Mouse (Mus musculus): ENCODE measurements at regions not wholly inside any gene's neighbourhood (a gene's known extent, or its start where the extent isn't known, plus 50 kb on each side); places are given as distances from the start of the nearest gene placed in this dataset.

DNA sequence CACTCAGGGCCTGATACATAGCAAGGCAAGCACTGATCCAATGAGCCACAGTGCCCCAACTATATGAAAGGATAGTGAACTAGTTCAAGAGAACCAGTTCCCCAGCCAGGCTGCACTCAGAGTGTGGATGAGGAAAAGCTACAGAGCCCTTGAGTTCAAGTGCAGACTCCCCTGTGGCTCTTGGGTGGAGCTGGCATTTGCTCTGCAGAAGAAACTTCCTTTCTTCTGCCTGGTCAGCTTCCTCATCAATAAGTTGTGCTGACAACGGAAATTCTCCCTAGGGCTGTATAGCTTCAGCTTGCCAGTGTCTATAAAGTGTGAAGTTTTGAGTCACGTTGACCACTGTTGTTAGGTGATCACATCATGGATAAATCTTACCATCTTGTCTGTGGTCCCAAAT, 101.6 kb upstream of the Clint1 start:
- H3K27ac ChIP-seq (replicated peaks; ENCODE audit: low read depth, low read length) = no peak overlapping the region

GRCm38 (mm10) chr11:45752237-45752636, 99.6 kb upstream of the Clint1 start:
- ATAC-seq (ENCODE audit: low FRiP score, low TSS enrichment) = no peak
- H3K36me3 ChIP-seq (ENCODE audit: control insufficient read depth, insufficient read depth, low read length) = no peaks in the 10 kb centered on the region
- H3K4me2 ChIP-seq (ENCODE audit: low read length) = no peak overlapping the region
- no peaks in the 10 kb centered on the region for H3K27me3 ChIP-seq (ENCODE audit: control insufficient read depth, insufficient read depth, low read length)
- no peak overlapping the region for H3K27ac ChIP-seq (replicated peaks; ENCODE audit: low read depth, low read length)
- H3K4me3 ChIP-seq (replicated peaks; ENCODE audit: low read depth, low read length) = no peak overlapping the region
- no peak overlapping the region for H3K9ac ChIP-seq (replicated peaks; ENCODE audit: low read length)
- WGBS = 60% methylated on average over 1 of the region's 1 CpGs
- H3K4me1 ChIP-seq (ENCODE audit: control insufficient read depth, insufficient read depth, low read length) = no peaks in the 10 kb centered on the region
- peak; percentile 77 for DNase-seq
- no peaks in the 10 kb centered on the region for H3K9me3 ChIP-seq (ENCODE audit: control insufficient read depth, low read length)

More for the DNA sequence above, 101.6 kb upstream of the Clint1 start:
- no peak for ATAC-seq (ENCODE audit: low FRiP score, low TSS enrichment)
- DNase-seq = no peak
- 80% methylated on average over 2 of the region's 2 CpGs for WGBS
- Histone ChIP-seq H3K4me2 (ENCODE audit: low read length) (no peak overlapping the region), H3K36me3 (ENCODE audit: control insufficient read depth, insufficient read depth, low read length) (no peaks in the 10 kb centered on the region), H3K4me3 (replicated peaks; ENCODE audit: low read depth, low read length) (no peak overlapping the region), H3K9me3 (ENCODE audit: control insufficient read depth, low read length) (no peaks in the 10 kb centered on the region), H3K27me3 (ENCODE audit: control insufficient read depth, insufficient read depth, low read length) (no peaks in the 10 kb centered on the region), H3K9ac (replicated peaks; ENCODE audit: low read length) (no peak overlapping the region), H3K4me1 (ENCODE audit: control insufficient read depth, insufficient read depth, low read length) (no peaks in the 10 kb centered on the region)

DNA sequence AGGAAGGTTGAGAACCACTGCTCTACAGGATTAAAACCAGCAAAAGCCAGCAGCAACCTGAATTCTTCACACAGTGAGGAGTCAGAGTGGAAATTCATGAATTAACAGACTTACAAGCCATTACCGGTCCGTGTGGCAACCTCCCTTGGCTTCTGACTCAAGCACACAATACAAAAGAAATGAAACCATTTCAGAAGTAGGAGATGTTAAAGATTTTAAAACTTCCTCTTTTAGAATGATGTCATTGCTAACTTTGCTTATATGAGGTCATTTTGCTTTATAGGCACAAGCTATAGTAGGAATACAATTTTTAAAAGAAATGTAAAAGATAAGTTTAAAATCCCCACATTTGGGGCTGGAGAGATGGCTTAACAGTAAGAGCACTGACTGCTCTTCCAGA, 99.1 kb upstream of the Clint1 start:
- Histone ChIP-seq H3K4me2 (ENCODE audit: low read length) (no peak overlapping the region), H3K27ac (replicated peaks; ENCODE audit: low read depth, low read length) (no peak overlapping the region), H3K4me3 (replicated peaks; ENCODE audit: low read depth, low read length) (no peak overlapping the region), H3K4me1 (ENCODE audit: control insufficient read depth, insufficient read depth, low read length) (no peaks in the 10 kb centered on the region), H3K36me3 (ENCODE audit: control insufficient read depth, insufficient read depth, low read length) (no peaks in the 10 kb centered on the region), H3K9ac (replicated peaks; ENCODE audit: low read length) (no peak overlapping the region), H3K27me3 (ENCODE audit: control insufficient read depth, insufficient read depth, low read length) (no peaks in the 10 kb centered on the region), H3K9me3 (ENCODE audit: control insufficient read depth, low read length) (no peaks in the 10 kb centered on the region)
- DNase-seq = no peak
- ATAC-seq (ENCODE audit: low FRiP score, low TSS enrichment) = no peak
- 65% methylated on average over 2 of the region's 2 CpGs for WGBS

DNA sequence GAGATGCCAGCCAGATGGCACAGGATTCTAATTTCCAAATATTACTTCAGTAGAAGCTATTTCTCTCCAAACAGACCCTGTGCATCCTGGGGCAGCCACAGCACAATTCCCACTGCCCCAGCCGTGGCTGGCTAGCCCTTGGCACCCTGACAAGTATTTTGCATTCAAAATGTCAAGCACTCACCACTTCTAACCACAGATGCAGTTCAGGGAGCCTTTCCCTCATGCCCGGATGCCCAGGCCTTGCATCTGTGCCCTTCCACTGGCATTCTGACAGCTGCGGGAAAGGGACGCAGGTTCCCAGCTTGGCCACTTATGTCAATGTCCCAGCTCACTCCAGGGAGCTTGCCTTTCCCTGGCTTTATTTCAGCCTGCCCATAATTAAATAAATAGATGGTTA, 84.8 kb upstream of the Clint1 start:
- peak; percentile 55 for DNase-seq
- no peaks in the 10 kb centered on the region for H3K27me3 ChIP-seq (ENCODE audit: control insufficient read depth, insufficient read depth, low read length)

DNA sequence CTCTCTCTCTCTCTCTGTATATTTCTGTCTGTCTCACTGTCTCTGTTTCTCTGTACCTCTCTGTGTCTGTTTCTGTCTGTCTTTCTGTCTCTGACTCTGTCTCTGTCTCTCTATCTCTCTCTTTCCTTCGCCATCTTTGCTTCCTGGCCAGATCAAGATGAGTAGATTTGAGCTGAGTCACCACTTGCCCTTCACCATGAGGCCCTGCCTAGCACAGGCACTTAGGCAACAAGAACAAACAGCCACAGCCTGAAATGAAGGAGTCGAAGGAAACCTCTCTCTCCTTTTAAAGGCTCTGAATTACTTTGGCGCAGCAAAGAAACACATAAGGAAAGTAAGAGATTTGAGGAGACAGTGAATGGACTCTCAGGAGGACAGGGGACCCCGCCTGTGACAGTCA, 69.4 kb upstream of the Clint1 start:
- no peaks in the 10 kb centered on the region for H3K27me3 ChIP-seq (ENCODE audit: control insufficient read depth, insufficient read depth, low read length)

More for the DNA sequence above, 84.8 kb upstream of the Clint1 start:
- Histone ChIP-seq H3K4me1 (ENCODE audit: control insufficient read depth, insufficient read depth, low read length) (no peaks in the 10 kb centered on the region), H3K4me3 (replicated peaks; ENCODE audit: low read depth, low read length) (no peak overlapping the region), H3K9me3 (ENCODE audit: control insufficient read depth, low read length) (no peaks in the 10 kb centered on the region), H3K36me3 (ENCODE audit: control insufficient read depth, insufficient read depth, low read length) (no peaks in the 10 kb centered on the region), H3K4me2 (ENCODE audit: low read length) (no peak overlapping the region), H3K27ac (replicated peaks; ENCODE audit: low read depth, low read length) (no peak overlapping the region), H3K9ac (replicated peaks; ENCODE audit: low read length) (no peak overlapping the region)
- 56% methylated on average over 4 of the region's 4 CpGs for WGBS
- ATAC-seq (ENCODE audit: low FRiP score, low TSS enrichment) = peak; percentile 27; the same call in 1 of the 2 replicates

GRCm38 (mm10) chr11:45785806-45786205, 66.0 kb upstream of the Clint1 start:
- Histone ChIP-seq H3K9me3 (ENCODE audit: control insufficient read depth, low read length) (no peaks in the 10 kb centered on the region), H3K36me3 (ENCODE audit: control insufficient read depth, insufficient read depth, low read length) (no peaks in the 10 kb centered on the region), H3K27me3 (ENCODE audit: control insufficient read depth, insufficient read depth, low read length) (no peaks in the 10 kb centered on the region), H3K4me1 (ENCODE audit: control insufficient read depth, insufficient read depth, low read length) (0 out of 2 replicates have a peak, but pooled peaks cover 6% of the 10 kb centered on the region), H3K4me3 (replicated peaks; ENCODE audit: low read depth, low read length) (no peak overlapping the region), H3K27ac (replicated peaks; ENCODE audit: low read depth, low read length) (no peak overlapping the region), H3K9ac (replicated peaks; ENCODE audit: low read length) (no peak overlapping the region), H3K4me2 (ENCODE audit: low read length) (no peak overlapping the region)
- ATAC-seq (ENCODE audit: low FRiP score, low TSS enrichment) (no peak), DNase-seq (no peak)
- WGBS = 75% methylated on average over 9 of the region's 9 CpGs

More for the DNA sequence above, 69.4 kb upstream of the Clint1 start:
- no peak overlapping the region for H3K4me3 ChIP-seq (replicated peaks; ENCODE audit: low read depth, low read length)
- no peak overlapping the region for H3K9ac ChIP-seq (replicated peaks; ENCODE audit: low read length)
- H3K4me1 ChIP-seq (ENCODE audit: control insufficient read depth, insufficient read depth, low read length) = no peaks in the 10 kb centered on the region
- H3K4me2 ChIP-seq (ENCODE audit: low read length) = no peak overlapping the region
- 91% methylated on average over 4 of the region's 4 CpGs for WGBS
- ATAC-seq (ENCODE audit: low FRiP score, low TSS enrichment) = no peak
- no peak overlapping the region for H3K27ac ChIP-seq (replicated peaks; ENCODE audit: low read depth, low read length)
- no peaks in the 10 kb centered on the region for H3K9me3 ChIP-seq (ENCODE audit: control insufficient read depth, low read length)
- no peak for DNase-seq
- no peaks in the 10 kb centered on the region for H3K36me3 ChIP-seq (ENCODE audit: control insufficient read depth, insufficient read depth, low read length)

DNA sequence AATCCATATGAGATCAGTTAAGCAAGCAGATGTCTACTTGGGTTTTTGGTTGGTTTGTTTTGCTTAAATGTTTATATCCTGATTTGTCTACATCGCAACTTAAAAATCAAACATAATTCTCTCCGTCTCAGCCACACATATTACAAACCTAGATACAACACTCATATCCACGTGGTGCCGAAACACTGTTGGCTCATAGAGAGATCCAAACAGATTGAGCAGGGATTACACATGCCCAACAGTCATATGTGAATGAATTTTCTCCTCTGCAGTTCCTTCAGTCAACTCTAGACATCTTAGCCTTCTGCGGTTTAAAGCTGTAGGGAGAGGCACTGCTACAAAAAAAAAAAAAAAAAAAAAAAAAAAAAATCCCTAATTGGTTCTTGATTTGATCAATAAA, 64.4 kb upstream of the Clint1 start:
- 92% methylated on average over 5 of the region's 5 CpGs for WGBS

DNA sequence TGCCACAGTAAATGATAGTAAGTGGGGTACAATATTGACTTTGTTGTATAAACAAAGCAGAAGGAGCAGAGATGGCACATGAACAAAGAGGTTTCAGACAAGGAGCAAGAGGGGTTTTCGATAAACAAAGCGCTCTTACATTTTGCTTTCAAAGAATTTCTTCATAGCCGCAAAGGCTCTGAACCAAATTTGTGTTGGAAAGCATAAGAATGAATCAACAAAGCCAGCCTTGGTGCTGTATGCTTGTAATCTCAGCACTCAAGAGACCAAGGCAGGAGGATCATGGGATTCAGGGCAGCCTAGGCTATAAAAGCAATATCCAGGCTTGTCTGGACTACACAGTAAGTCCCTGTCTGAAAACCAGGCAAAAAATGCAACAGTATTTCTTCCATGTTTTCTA, 62.0 kb upstream of the Clint1 start:
- Histone ChIP-seq H3K4me2 (ENCODE audit: low read length) (no peak overlapping the region), H3K36me3 (ENCODE audit: control insufficient read depth, insufficient read depth, low read length) (no peaks in the 10 kb centered on the region), H3K4me1 (ENCODE audit: control insufficient read depth, insufficient read depth, low read length) (0 out of 2 replicates have a peak, but pooled peaks cover 6% of the 10 kb centered on the region), H3K27me3 (ENCODE audit: control insufficient read depth, insufficient read depth, low read length) (no peaks in the 10 kb centered on the region), H3K9ac (replicated peaks; ENCODE audit: low read length) (no peak overlapping the region), H3K27ac (replicated peaks; ENCODE audit: low read depth, low read length) (no peak overlapping the region), H3K4me3 (replicated peaks; ENCODE audit: low read depth, low read length) (no peak overlapping the region), H3K9me3 (ENCODE audit: control insufficient read depth, low read length) (no peaks in the 10 kb centered on the region)
- DNase-seq (no peak), ATAC-seq (ENCODE audit: low FRiP score, low TSS enrichment) (no peak)
- 76% methylated on average over 3 of the region's 3 CpGs for WGBS

More for the DNA sequence above, 64.4 kb upstream of the Clint1 start:
- Histone ChIP-seq H3K27me3 (ENCODE audit: control insufficient read depth, insufficient read depth, low read length) (no peaks in the 10 kb centered on the region), H3K27ac (replicated peaks; ENCODE audit: low read depth, low read length) (no peak overlapping the region), H3K36me3 (ENCODE audit: control insufficient read depth, insufficient read depth, low read length) (no peaks in the 10 kb centered on the region), H3K4me2 (ENCODE audit: low read length) (no peak overlapping the region), H3K9me3 (ENCODE audit: control insufficient read depth, low read length) (no peaks in the 10 kb centered on the region), H3K4me3 (replicated peaks; ENCODE audit: low read depth, low read length) (no peak overlapping the region), H3K4me1 (ENCODE audit: control insufficient read depth, insufficient read depth, low read length) (0 out of 2 replicates have a peak, but pooled peaks cover 6% of the 10 kb centered on the region), H3K9ac (replicated peaks; ENCODE audit: low read length) (no peak overlapping the region)
- DNase-seq (no peak), ATAC-seq (ENCODE audit: low FRiP score, low TSS enrichment) (no peak)

- 29% methylated on average over 8 of the region's 8 CpGs for WGBS
- ATAC-seq (ENCODE audit: low FRiP score, low TSS enrichment) (no peak), DNase-seq (no peak)
- H3K9me3 ChIP-seq (ENCODE audit: control insufficient read depth, low read length) = no peaks in the 10 kb centered on the region
- no peak overlapping the region for H3K4me2 ChIP-seq (ENCODE audit: low read length)
- H3K9ac ChIP-seq (replicated peaks; ENCODE audit: low read length) = no peak overlapping the region
- H3K27me3 ChIP-seq (ENCODE audit: control insufficient read depth, insufficient read depth, low read length) = no peaks in the 10 kb centered on the region
- H3K4me1 ChIP-seq (ENCODE audit: control insufficient read depth, insufficient read depth, low read length) = 0 out of 2 replicates have a peak, but pooled peaks cover 6% of the 10 kb centered on the region
- no peak overlapping the region for H3K27ac ChIP-seq (replicated peaks; ENCODE audit: low read depth, low read length)
- no peak overlapping the region for H3K4me3 ChIP-seq (replicated peaks; ENCODE audit: low read depth, low read length)
- no peaks in the 10 kb centered on the region for H3K36me3 ChIP-seq (ENCODE audit: control insufficient read depth, insufficient read depth, low read length)
These were observed 61.3 kb upstream of the Clint1 start for GRCm38 (mm10) chr11:45790504-45790903.
